Mouse (Mus musculus): ENCODE measurements around the gene Ptpn4.

- TF ChIP-seq POLR2A (IDR thresholded peaks at IDR 0.05; ENCODE audit: borderline replicate concordance, extremely low read depth, insufficient read depth, insufficient read length, poor library complexity, severe bottlenecking) = no peak
- no peak for TF ChIP-seq CTCF (IDR thresholded peaks at IDR 0.05; ENCODE audit: borderline replicate concordance, extremely low read depth, insufficient read depth, insufficient read length)
Observed at GRCm38 (mm10) chr1:119867300-119867699, 29.9 kb upstream of the Ptpn4 start.

Data from brain, embryonic 14.5 days (tissue).